Comparison of ENCODE assay signal across 14 mouse cellular contexts in genomic region chr1:56974187-56974586, GRCm38 (mm10). TPM values are rescaled to one million over a fixed set of nuclear protein-coding genes. Genes with fewer than 3 reads are reported as not detected.
DNase-seq lines count a peak whose midpoint lies in the region; ATAC-seq and TF ChIP-seq lines count a peak whose summit lies in the region.
"Had no signal": no experiment of that assay in that cellular context is flagged by ENCODE, and none has a peak within 500 bp of the region (broad histone marks: within the 10 kb centered on the region; RNA-seq: fewer than 3 reads in every experiment).

No protein-coding gene starts in this region.

- no peak overlapping the region for H3K9ac ChIP-seq in heart, postnatal 0 days (replicated peaks; ENCODE audit: low read depth, low read length)
- no peak overlapping the region for H3K9ac ChIP-seq in heart, embryonic 11.5 days (ENCODE audit: low read depth, low read length)
- H3K9ac ChIP-seq in CH12.LX (ENCODE audit: insufficient read depth, low read depth): no peak overlapping the region; the same call in 1 of the 2 replicates
- no peak overlapping the region for H3K9ac ChIP-seq in embryonic facial prominence, embryonic 11.5 days (replicated peaks; ENCODE audit: low read length)

- TF ChIP-seq RAD21 in CH12.LX (IDR thresholded peaks at IDR 0.05; ENCODE audit: low read depth, low read length): no peak

- H3K9me3 ChIP-seq in heart, postnatal 0 days (replicated peaks; ENCODE audit: control insufficient read depth, low read length): no peaks in the 10 kb centered on the region
- no peaks in the 10 kb centered on the region for H3K9me3 ChIP-seq in heart, embryonic 11.5 days (replicated peaks; ENCODE audit: control insufficient read depth, low read length)
- H3K9me3 ChIP-seq in CH12.LX (replicated peaks; ENCODE audit: low read length): no peaks in the 10 kb centered on the region
- H3K9me3 ChIP-seq in embryonic facial prominence, embryonic 11.5 days (replicated peaks; ENCODE audit: control insufficient read depth, low read length): no peaks in the 10 kb centered on the region
- H3K9me3 ChIP-seq: heart, embryonic 10.5 days; limb, embryonic 15.5 days had no signal

- peaks cover 78% of the 10 kb centered on the region for H3K27me3 ChIP-seq in heart, postnatal 0 days (ENCODE audit: control insufficient read depth, insufficient read depth, low read length)
- peaks cover 55% of the 10 kb centered on the region for H3K27me3 ChIP-seq in heart, embryonic 11.5 days (ENCODE audit: control insufficient read depth, insufficient read depth, low read length)
- H3K27me3 ChIP-seq in CH12.LX (replicated peaks): no peaks in the 10 kb centered on the region
- H3K27me3 ChIP-seq in embryonic facial prominence, embryonic 11.5 days (ENCODE audit: control insufficient read depth, insufficient read depth, low read length): peaks cover 28% of the 10 kb centered on the region

- no peaks in the 10 kb centered on the region; the same call in 1 of the 2 replicates for H3K4me1 ChIP-seq in heart, postnatal 0 days (ENCODE audit: control insufficient read depth, insufficient read depth)
- H3K4me1 ChIP-seq in heart, embryonic 11.5 days (ENCODE audit: control insufficient read depth, insufficient read depth, low read length): peaks cover 20% of the 10 kb centered on the region
- peaks cover 4 to 8% of the 10 kb centered on the region in 2 experiments; a peak in 3 of 4 replicates for H3K4me1 ChIP-seq in CH12.LX (ENCODE audit: control insufficient read depth in 1 of 2, insufficient read depth in 2 of 2)
- H3K4me1 ChIP-seq in embryonic facial prominence, embryonic 11.5 days (ENCODE audit: control insufficient read depth, insufficient read depth, low read length): peaks cover 4% of the 10 kb centered on the region

- no peak for ATAC-seq in heart, postnatal 0 days (ENCODE audit: insufficient read depth, low read depth)
- ATAC-seq in heart, embryonic 11.5 days (replicated peaks; ENCODE audit: insufficient number of reproducible peaks, low FRiP score, low TSS enrichment): no peak
- no peak for ATAC-seq in embryonic facial prominence, embryonic 11.5 days (replicated peaks; ENCODE audit: insufficient number of reproducible peaks, low FRiP score, low TSS enrichment, low read depth)
- no peak for ATAC-seq in activated CD4-positive, CD25-positive, alpha-beta regulatory T cell, adult 4 months

- TF ChIP-seq CTCF in heart, postnatal 0 days (IDR thresholded peaks at IDR 0.05; ENCODE audit: low read depth): no peak
- TF ChIP-seq CTCF in left cerebral cortex, adult 2 months (IDR thresholded peaks at IDR 0.05): no peak
- TF ChIP-seq CTCF in CH12.LX (conservative IDR thresholded peaks at IDR 0.05 in 1 of 2, IDR thresholded peaks at IDR 0.05 in 1 of 2; ENCODE audit: low read depth in 2 of 2, low read length in 2 of 2): no peak

- dilution Hi-C loops in CH12.LX (cut with MboI; ENCODE audit: extremely low pct_ligation_motif_present, extremely low pct_unique_long_range_greater_than_20kb, low sequenced_read_pairs): no loop called here

- intact Hi-C loops in left cerebral cortex, adult 2 months (cut with DNase I): loop anchor here (10.0 kb wide), 1 partner anchor 849 kb away; no protein-coding TSS in a partner anchor
- intact Hi-C loops in left cerebral cortex, postnatal 25 days (cut with DNase I): no loop called here

- TF ChIP-seq POLR2A in CH12.LX (IDR thresholded peaks at IDR 0.05; ENCODE audit: low read depth, low read length): no peak

- H3K4me2 ChIP-seq in heart, postnatal 0 days (ENCODE audit: low read depth, low read length): no peak overlapping the region
- no peak overlapping the region for H3K4me2 ChIP-seq in heart, embryonic 11.5 days
- H3K4me2 ChIP-seq in CH12.LX (ENCODE audit: insufficient read depth, low read depth, poor library complexity, severe bottlenecking): peak overlapping the region; percentile 52; the same call in 1 of the 2 replicates
- no peak overlapping the region for H3K4me2 ChIP-seq in embryonic facial prominence, embryonic 11.5 days (ENCODE audit: low read depth, low read length)

- H3K4me3 ChIP-seq in heart, postnatal 0 days (ENCODE audit: low read depth, low read length): no peak overlapping the region
- H3K4me3 ChIP-seq in heart, embryonic 11.5 days (ENCODE audit: low read depth, low read length): no peak overlapping the region
- peak overlapping the region; percentile 94 for H3K4me3 ChIP-seq in left cerebral cortex, adult 2 months
- H3K4me3 ChIP-seq in CH12.LX (replicated peaks in 1 of 3; ENCODE audit: low read depth in 2 of 3, low read length in 2 of 3, poor library complexity in 1 of 3): no peak overlapping the region
- peak overlapping the region; percentile 14; the same call in 1 of the 2 replicates for H3K4me3 ChIP-seq in embryonic facial prominence, embryonic 11.5 days (ENCODE audit: low read depth, low read length)

- in situ Hi-C loops in CH12.LX (cut with MboI; ENCODE audit: low pct_ligation_motif_present, low pct_unique_long_range_greater_than_20kb, low sequenced_read_pairs): no loop called here

- WGBS in heart, postnatal 0 days: 10% methylated on average over 14 of the region's 14 CpGs
- 6% methylated on average over 14 of the region's 14 CpGs for WGBS in heart, embryonic 11.5 days (ENCODE audit: insufficient replicate concordance)
- WGBS in embryonic facial prominence, embryonic 11.5 days: 4% methylated on average over 14 of the region's 14 CpGs

- no peak overlapping the region for H3K27ac ChIP-seq in heart, postnatal 0 days (ENCODE audit: low read depth)
- H3K27ac ChIP-seq in heart, embryonic 11.5 days (ENCODE audit: low read depth, low read length): no peak overlapping the region
- H3K27ac ChIP-seq in left cerebral cortex, adult 2 months: peak overlapping the region; percentile 99
- H3K27ac ChIP-seq in CH12.LX (ENCODE audit: insufficient read depth, low read depth): no peak overlapping the region
- no peak overlapping the region for H3K27ac ChIP-seq in embryonic facial prominence, embryonic 11.5 days (replicated peaks; ENCODE audit: low read depth, low read length)

- DNase-seq in heart, postnatal 0 days (ENCODE audit: low spot score): peak; percentile 49
- DNase-seq in left cerebral cortex, adult 2 months (ENCODE audit: extremely low spot score in 1 of 2, low spot score in 2 of 2): no peak
- DNase-seq in left cerebral cortex, postnatal 25 days (ENCODE audit: low spot score in 2 of 2): no peak
- DNase-seq in CH12.LX (ENCODE audit: extremely low read depth): no peak
- DNase-seq in embryonic facial prominence, embryonic 11.5 days (ENCODE audit: low spot score): peak; percentile 30
- DNase-seq in urinary bladder, postnatal 10 days (ENCODE audit: low spot score): no peak
- DNase-seq: adrenal gland, postnatal 14 days; cerebellum, adult 9-10 months; gastrocnemius, postnatal 25 days; right cerebral cortex, adult 18-20 months had no signal

- no peak for TF ChIP-seq EP300 in heart, postnatal 0 days (IDR thresholded peaks at IDR 0.05; ENCODE audit: low read depth)
- no peak for TF ChIP-seq EP300 in CH12.LX (IDR thresholded peaks at IDR 0.05; ENCODE audit: low read length)

- H3K79me2 ChIP-seq in CH12.LX (replicated peaks; ENCODE audit: control insufficient read depth, extremely low read depth, insufficient read depth, poor library complexity, severe bottlenecking): peaks cover 17% of the 10 kb centered on the region

- no peaks in the 10 kb centered on the region for H3K36me3 ChIP-seq in heart, postnatal 0 days (replicated peaks; ENCODE audit: control insufficient read depth, insufficient read depth, low read length)
- no peaks in the 10 kb centered on the region for H3K36me3 ChIP-seq in heart, embryonic 11.5 days (ENCODE audit: control insufficient read depth, insufficient read depth, low read length)
- no peaks in the 10 kb centered on the region for H3K36me3 ChIP-seq in CH12.LX (replicated peaks in 1 of 2; ENCODE audit: control insufficient read depth in 1 of 2, insufficient read depth in 1 of 2, low read length in 1 of 2)
- H3K36me3 ChIP-seq in embryonic facial prominence, embryonic 11.5 days (replicated peaks; ENCODE audit: control insufficient read depth, insufficient read depth, low read depth, low read length): no peaks in the 10 kb centered on the region
- H3K36me3 ChIP-seq: heart, embryonic 10.5 days; limb, embryonic 15.5 days had no signal

TF ChIP-seq in CH12.LX, 34 proteins besides CTCF, POLR2A, EP300 and RAD21:
- no peak for TF ChIP-seq TBP (conservative IDR thresholded peaks at IDR 0.05; ENCODE audit: low read depth, low read length)

RNA-seq across cellular contexts. Expression of gene Satb2, which starts 4.3 kb away (rescaled TPM):
- total RNA-seq in heart, postnatal 0 days (2014; rRNA removed; ENCODE audit: low replicate concordance): not detected in 2 replicates
- 0.05 and 0.12 TPM in 2 replicates for polyA plus RNA-seq in heart, postnatal 0 days (2015; fragmentation: Nextera tagmentation; extraction: Ambion mirVana)
- 0.37 and 0.90 TPM in 2 replicates for polyA plus RNA-seq in heart, embryonic 11.5 days (2014; fragmentation: Nextera tagmentation; extraction: Ambion mirVana)
- total RNA-seq in left cerebral cortex, adult 2 months (2021): 10 to 100 TPM; 80.2 to 91.0 TPM
- total RNA-seq in left cerebral cortex, postnatal 25 days (2021): 10 to 100 TPM; 79.0 to 85.6 TPM
- 1.6 and 2.1 TPM in 2 replicates for total RNA-seq in CH12.LX (2012; rRNA removed)
- total RNA-seq in CH12.LX (2014; rRNA removed): 1.4 and 2.0 TPM in 2 replicates
- polyA plus RNA-seq in CH12.LX (2012; ENCODE audit: insufficient read length, low read depth): 3.7 and 3.9 TPM in 2 replicates
- polyA plus RNA-seq in embryonic facial prominence, embryonic 11.5 days (2014; fragmentation: Nextera tagmentation; extraction: Ambion mirVana): 13.1 and 18.4 TPM in 2 replicates
- under 1 TPM; 0.09 to 0.13 TPM for polyA plus RNA-seq in activated CD4-positive, CD25-positive, alpha-beta regulatory T cell, adult 4 months (2017; shearing (Covaris generic))

Comparison
In these comparisons a context has a peak if more than half of its experiments do, and no peak if none do; other contexts are left out.
1. DNase-seq: peak in heart, postnatal 0 days (single experiment) and embryonic facial prominence, embryonic 11.5 days (single experiment); none in left cerebral cortex, adult 2 months (0 of 2), left cerebral cortex, postnatal 25 days (0 of 2), CH12.LX (single experiment) and urinary bladder, postnatal 10 days (single experiment).
2. H3K4me3 ChIP-seq: peak in left cerebral cortex, adult 2 months (single experiment) and embryonic facial prominence, embryonic 11.5 days (single experiment); none in heart, postnatal 0 days (single experiment), heart, embryonic 11.5 days (single experiment) and CH12.LX (0 of 3).